Mouse (Mus musculus) heart, postnatal 10 days (tissue): Measurements from ENCODE around the gene Zfp867. TPM values are rescaled to one million over a fixed set of nuclear protein-coding genes. Genes with fewer than 3 reads are reported as not detected.
A peak's percentile ranks its signal among the peaks of the same experiment; 100 is the strongest.

Experiments
- DNase-seq, 2 experiments: peaks; one replicate each; pipeline ENCODE4 v3.0.0; 2021
- intact Hi-C: fragments of 180-260 bp; cut with DNase I; formaldehyde crosslinking; loops from one replicate; pipeline ENCODE4 v1.15.1; 2025
- total RNA-seq, 2 experiments: library from RNA; stranded (reverse); gene quantifications; 2 replicates each; pipeline ENCODE4 v1.2.3; 2021

The Zfp867 gene
- total RNA-seq = 1 to 10 TPM; 6.0 to 6.5 TPM

DNA sequence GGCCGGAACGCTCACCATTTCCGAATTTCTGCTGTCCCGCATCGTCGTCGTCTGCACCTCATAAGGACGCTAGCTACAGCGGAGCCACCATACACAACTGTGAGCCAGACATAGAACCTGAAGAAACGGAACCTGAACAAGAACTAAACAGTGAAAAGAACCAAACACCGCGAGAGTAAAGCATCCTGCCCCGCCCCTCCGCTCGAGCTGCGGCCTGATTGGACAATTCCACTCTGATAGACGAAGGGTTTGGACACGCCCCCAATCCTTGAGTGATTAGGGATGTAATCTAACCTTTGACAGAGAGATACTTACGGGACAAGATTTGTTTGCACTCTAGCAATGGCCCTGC, at the start of gene Zfp867:
Zfp867 (minus strand) TSS at position 149 of the 352 bp plus-strand sequence.
- DNase-seq = peak; percentile 91 to 93
- intact Hi-C loops = no loop called here

GRCm38 (mm10) chr11:59519741-59520495, 47.6 kb upstream of the Zfp867 start:
- DNase-seq = no peak
- intact Hi-C loops = loop anchor here (10.0 kb wide), 1 partner anchor 225 kb away; no protein-coding TSS in a partner anchor

- intact Hi-C loops = no loop called here
- DNase-seq = peak in 1 of 2 experiments; percentile 24
Observed at GRCm38 (mm10) chr11:59518226-59518625, 46.0 kb upstream of the Zfp867 start.

GRCm38 (mm10) chr11:59517441-59517840, 45.2 kb upstream of the Zfp867 start:
- intact Hi-C loops = no loop called here
- no peak for DNase-seq

- intact Hi-C loops = no loop called here
- DNase-seq = no peak
Observed at GRCm38 (mm10) chr11:59514789-59515188, 42.5 kb upstream of the Zfp867 start.

GRCm38 (mm10) chr11:59514381-59514780, 42.1 kb upstream of the Zfp867 start:
- DNase-seq = peak; percentile 30 to 41
- intact Hi-C loops = no loop called here

GRCm38 (mm10) chr11:59513556-59513955, 41.3 kb upstream of the Zfp867 start:
- intact Hi-C loops = no loop called here
- DNase-seq = no peak

DNA sequence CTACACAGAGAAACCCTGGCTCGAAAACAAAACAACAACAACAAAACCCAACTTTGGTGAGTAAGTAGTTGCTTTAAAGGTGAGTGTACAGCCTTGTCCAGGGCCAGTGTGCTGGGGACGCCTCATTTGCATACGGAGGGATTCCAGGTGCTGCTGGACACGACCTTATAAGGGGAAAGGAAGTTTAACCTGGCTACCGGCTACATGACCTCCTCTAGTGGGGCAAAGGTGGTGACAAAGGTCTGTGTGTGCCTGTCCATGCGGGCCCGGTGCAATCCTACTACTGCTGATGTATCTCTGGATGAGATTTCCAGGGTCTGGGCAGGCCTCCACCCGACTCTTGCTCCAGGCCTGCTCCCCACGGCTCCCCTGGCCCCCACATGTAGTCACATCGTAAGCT, 40.5 kb upstream of the Zfp867 start:
- intact Hi-C loops = no loop called here
- no peak for DNase-seq

GRCm38 (mm10) chr11:59511558-59511957, 39.3 kb upstream of the Zfp867 start:
- intact Hi-C loops = no loop called here
- DNase-seq = no peak

DNA sequence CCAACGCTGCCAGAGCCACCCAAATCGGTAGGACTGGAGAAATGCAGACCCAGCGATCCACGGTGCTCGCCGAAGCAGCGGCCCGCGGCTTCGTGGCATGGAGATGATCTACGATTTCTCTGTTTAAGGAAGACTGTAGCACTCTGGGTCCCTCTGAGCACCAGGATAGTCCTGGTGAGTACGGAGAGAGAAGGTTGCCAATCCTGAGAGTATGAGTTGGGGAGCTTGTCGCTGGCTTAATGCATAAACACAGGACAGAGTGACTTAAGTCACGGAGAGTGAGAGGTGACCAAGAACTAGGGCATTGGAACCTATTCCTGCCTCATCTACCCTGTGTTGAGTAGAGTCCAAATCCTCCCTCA, 34.4 kb upstream of the Zfp867 start:
- no peak for DNase-seq
- intact Hi-C loops = no loop called here

DNA sequence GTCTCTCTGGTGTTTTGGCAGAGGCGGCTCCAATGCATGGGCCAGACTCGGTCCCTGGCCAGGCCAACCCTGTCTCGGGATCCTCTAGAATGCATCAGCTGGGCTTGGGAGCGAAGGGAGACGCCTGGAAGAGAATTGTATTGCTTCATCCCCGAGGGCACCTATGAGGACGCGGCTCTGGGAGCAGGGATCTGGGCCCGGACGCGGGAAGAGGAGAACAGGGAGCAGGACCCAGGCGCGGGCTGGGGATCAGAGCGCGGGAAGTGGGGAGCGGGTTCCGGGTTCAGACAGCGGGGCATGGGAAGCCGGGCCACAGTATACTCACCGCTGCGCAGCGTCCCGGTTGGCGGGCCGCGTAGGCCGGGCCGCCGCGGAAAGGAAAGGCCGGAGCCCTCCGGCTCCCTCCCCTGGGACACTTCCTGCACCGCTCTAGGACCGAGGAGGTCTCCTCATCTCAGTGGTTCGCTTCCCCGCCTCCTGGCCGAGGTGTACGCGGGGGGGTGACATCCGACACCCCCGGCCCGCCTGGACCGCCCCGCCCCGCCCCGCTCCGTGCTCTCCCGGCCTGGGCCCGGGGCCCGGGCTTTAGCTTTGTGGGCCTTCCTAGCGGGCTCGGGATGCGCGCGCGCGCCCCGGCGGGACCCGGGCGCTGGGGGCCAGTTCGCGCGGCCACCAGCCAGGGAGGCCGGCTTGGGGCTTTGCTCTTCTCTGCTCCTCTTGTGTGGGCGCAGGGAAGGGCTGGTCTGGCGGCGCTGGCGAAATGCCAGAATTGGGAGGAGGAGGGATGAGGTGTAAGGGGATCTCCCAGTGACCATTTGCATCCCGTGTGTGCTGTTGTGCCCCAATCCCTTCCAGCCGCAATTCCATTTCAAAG, 33.8 kb upstream of the Zfp867 start:
- intact Hi-C loops = no loop called here
- DNase-seq = peak; percentile 93 to 94

- DNase-seq = peak; percentile 58 to 62
- intact Hi-C loops = no loop called here
Observed at GRCm38 (mm10) chr11:59505351-59505838, 33.1 kb upstream of the Zfp867 start.

DNA sequence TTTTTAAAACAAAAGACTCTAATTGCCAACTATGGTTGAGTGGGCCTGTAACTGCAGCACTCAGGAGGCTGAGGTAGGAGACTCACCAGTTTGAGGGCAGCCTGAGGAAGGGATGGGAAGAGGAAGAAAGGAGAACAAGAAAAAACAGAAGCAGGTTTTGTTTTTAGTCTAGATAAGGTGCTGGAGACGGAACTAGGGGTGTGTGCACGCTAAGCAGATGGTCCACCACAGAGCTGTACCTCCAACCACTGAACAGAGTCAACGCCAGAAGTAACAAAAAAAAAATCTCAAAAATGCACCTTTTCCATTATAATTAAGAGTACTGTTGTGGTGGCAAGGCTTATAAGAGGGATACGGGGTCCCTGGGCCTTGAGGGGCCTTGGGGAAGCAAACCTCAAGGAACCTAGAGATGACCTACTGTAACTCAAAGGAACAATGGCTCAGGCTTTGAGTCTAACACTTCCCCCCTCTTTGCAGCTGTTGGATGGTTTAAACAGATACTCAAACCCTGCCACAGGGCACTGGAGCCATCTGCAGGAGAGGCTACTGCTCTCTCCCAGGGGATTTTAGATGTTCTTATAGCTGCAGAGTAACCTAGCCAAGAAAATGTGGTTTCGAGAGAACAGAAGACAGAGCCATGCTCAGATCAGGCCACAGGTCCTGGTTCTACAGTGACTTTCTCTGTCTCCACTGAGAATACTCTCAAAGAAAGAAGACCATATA, 29.9 kb upstream of the Zfp867 start:
- DNase-seq = no peak
- intact Hi-C loops = no loop called here

GRCm38 (mm10) chr11:59497747-59498146, 25.5 kb upstream of the Zfp867 start:
- intact Hi-C loops = no loop called here

DNA sequence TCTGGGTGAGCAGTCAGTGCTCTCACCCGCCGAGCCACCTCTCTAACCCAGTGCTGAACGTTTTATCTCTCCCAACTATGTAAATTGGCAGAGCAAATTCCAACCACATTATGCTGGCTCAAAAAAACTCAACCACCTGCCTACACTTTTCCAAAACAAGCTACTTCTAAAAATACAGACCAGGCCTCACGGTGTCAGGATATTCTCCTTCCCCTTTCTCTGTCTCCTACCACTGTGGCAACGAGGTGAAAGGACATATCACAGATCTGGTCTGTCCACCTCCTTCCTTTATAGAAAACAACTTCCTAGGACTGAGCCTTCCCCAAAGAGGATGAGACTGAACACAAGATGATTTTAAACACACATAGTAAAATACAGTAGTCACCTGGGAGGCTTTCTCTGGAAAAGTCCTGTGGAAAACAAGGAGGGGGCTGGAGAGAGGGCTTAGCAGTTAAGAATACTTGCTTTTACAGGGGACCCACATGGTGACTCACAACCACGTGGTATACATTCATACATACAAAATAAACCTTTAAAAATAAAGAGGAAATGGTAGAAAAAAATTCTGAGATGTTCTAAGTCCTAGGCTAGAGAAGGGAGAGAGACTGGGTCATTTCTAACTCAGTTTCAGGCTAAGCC, 24.5 kb upstream of the Zfp867 start:
- no peak for DNase-seq
- intact Hi-C loops = no loop called here

More at GRCm38 (mm10) chr11:59497747-59498146, 25.5 kb upstream of the Zfp867 start:
- DNase-seq = no peak

- intact Hi-C loops = no loop called here
- no peak for DNase-seq
Observed at GRCm38 (mm10) chr11:59486222-59486621, 13.9 kb upstream of the Zfp867 start.

DNA sequence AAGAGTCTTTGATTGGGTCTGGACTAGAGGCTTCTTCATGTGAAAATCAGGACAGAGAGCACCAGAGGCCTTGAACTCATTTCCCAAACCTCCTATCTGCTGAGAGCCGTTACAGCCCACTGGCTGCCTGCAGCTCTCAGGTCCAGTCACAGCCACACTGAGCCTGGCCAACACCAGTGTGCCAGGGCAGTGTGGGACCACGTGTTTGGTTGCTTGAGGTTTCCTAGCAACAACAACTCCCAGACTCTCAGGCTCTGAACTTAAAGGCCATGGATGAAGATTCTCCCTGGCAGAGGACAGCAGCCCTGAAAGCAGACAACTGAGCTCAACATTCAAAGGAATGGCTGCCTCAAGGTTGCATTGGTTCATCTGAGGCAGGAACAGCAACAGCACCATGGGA, 13.4 kb upstream of the Zfp867 start:
- intact Hi-C loops = no loop called here
- no peak for DNase-seq

DNA sequence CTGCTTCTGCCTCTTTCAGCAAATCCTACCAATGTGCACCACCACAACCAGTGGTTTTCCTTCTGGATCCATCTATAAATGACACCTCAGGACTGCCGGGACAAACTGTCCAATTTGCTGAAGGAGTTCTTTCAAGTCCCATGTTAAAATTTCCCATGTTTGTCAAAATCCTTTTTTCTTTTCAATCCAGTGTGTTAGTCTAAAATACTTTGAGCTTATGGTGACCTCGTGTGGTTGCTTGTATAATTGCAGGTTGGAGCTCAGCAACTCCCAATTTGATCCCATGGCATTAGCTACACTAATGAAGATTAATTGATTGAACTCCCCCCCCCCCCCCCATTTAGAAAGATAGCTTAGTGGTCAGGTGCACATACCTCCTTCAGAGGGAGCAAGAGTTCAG, 10.9 kb upstream of the Zfp867 start:
- intact Hi-C loops = loop anchor here (1.0 to 5.0 kb wide), 3 partner anchors 175 to 251 kb away; no protein-coding TSS in a partner anchor
- peak; percentile 70 to 82 for DNase-seq

GRCm38 (mm10) chr11:59477240-59477639, 5.0 kb upstream of the Zfp867 start:
- no peak for DNase-seq
- intact Hi-C loops = no loop called here
